Mouse (Mus musculus): ENCODE measurements around the gene Msrb3.

DNA sequence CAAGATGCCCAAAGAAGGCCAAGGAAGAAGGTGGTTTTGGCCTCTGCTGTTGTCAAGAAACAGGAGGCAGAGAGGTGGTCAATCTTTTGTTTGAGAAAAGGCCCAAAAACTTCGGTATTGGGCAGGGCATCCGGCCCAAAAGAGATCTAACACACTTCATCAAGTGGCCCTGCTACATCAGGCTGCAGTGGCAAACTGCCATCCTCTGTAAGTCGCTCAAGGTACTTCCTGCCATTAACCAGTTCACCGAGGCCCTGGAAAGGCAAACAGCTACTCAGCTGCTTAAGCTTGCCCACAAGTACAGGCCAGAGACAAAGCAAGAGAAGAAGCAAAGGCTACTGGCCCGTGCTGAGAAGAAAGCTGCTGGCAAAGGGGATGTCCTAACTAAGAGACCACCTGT is 29.3 kb upstream of the Msrb3 start:
- no peak for TF ChIP-seq CTCF (IDR thresholded peaks at IDR 0.05; ENCODE audit: low read depth)
- TF ChIP-seq EP300 (IDR thresholded peaks at IDR 0.05; ENCODE audit: low read depth) = no peak

Measured in heart, postnatal 0 days (tissue).